Mouse (Mus musculus) kidney, embryonic 15.5 days (tissue): ENCODE data around the gene Gpr4. TPM values are rescaled to one million over a fixed set of nuclear protein-coding genes. Genes with fewer than 3 reads are reported as not detected.

Source experiments
- ATAC-seq: fragments of 200-750 bp; cut with Nextera tagmentation; replicated peaks from 2 replicates; pipeline ENCODE4 v1.8.0; 2017; ENCODE audit warnings: moderate TSS enrichment; ENCODE audit not compliant: low FRiP score
- H3K27ac ChIP-seq: fragments of 300-500 bp; sonication (generic); 2 replicates; pipeline ENCODE4 v1.5.1; 2015; ENCODE audit warnings: mild to moderate bottlenecking, inconsistent platforms
- H3K27me3 ChIP-seq: fragments of 300-500 bp; sonication (generic); 2 replicates; pipeline ENCODE4 v1.6.1; 2015; ENCODE audit warnings: inconsistent platforms
- H3K36me3 ChIP-seq: fragments of 300-500 bp; sonication (generic); 2 replicates; pipeline ENCODE4 v1.6.1; 2015; ENCODE audit warnings: inconsistent platforms
- H3K4me1 ChIP-seq: fragments of 300-500 bp; sonication (generic); 2 replicates; pipeline ENCODE4 v1.6.1; 2015; ENCODE audit warnings: inconsistent platforms
- H3K4me2 ChIP-seq: fragments of 300-500 bp; sonication (generic); 2 replicates; pipeline ENCODE4 v1.6.1; 2015; ENCODE audit warnings: moderate library complexity, mild to moderate bottlenecking, inconsistent platforms
- H3K4me3 ChIP-seq: fragments of 300-500 bp; sonication (generic); replicated peaks from 2 replicates; pipeline ENCODE4 v1.5.1; 2015; ENCODE audit warnings: mild to moderate bottlenecking, inconsistent platforms
- H3K9ac ChIP-seq: fragments of 300-500 bp; sonication (generic); 2 replicates; pipeline ENCODE4 v1.6.1; 2015; ENCODE audit warnings: mild to moderate bottlenecking, inconsistent platforms
- H3K9me3 ChIP-seq: fragments of 300-500 bp; sonication (generic); replicated peaks from 2 replicates; pipeline ENCODE4 v1.6.1; 2016; ENCODE audit warnings: inconsistent platforms
- WGBS: fragments of 180-500 bp; shearing (Covaris S2); methylation state at CpG from one replicate; pipeline ENCODE4 v1.1.7; 2015; ENCODE audit warnings: mixed read lengths; 5-methylcytosine and 5-hydroxymethylcytosine counted together
- polyA plus RNA-seq: library from polyadenylated mRNA; unstranded; fragments of >200 nt; fragmentation: Nextera tagmentation; extraction: Ambion mirVana; gene quantifications from 2 replicates; pipeline ENCODE4 v1.2.1, GENCODE M21; 2015

The Gpr4 gene
- polyA plus RNA-seq, 1 experiment from 2014 or later = 3.3 TPM

- Histone ChIP-seq H3K9me3 (peaks cover 5% of the 10 kb centered on the region; the same call in 1 of the 2 replicates), H3K9ac (no peak within 1 kb of the TSS), H3K27ac (no peak within 1 kb of the TSS), H3K36me3 (no peaks in the 10 kb centered on the region), H3K4me1 (peaks cover 59% of the 10 kb centered on the region), H3K27me3 (peaks cover 66% of the 10 kb centered on the region), H3K4me2 (peak within 1 kb of the TSS; percentile 49), H3K4me3 (peak within 1 kb of the TSS; percentile 30)
- WGBS = 2% methylated on average over 30 of the region's 30 CpGs
- ATAC-seq = no peak; the same call in 1 of the 2 replicates
Observed at GRCm38 (mm10) chr7:19175708-19176515, 36.4 kb upstream of the Gpr4 start, which contains the start of gene Eml2. Gene Eml2, plus strand, starts transcription at chr7:19176421.

DNA sequence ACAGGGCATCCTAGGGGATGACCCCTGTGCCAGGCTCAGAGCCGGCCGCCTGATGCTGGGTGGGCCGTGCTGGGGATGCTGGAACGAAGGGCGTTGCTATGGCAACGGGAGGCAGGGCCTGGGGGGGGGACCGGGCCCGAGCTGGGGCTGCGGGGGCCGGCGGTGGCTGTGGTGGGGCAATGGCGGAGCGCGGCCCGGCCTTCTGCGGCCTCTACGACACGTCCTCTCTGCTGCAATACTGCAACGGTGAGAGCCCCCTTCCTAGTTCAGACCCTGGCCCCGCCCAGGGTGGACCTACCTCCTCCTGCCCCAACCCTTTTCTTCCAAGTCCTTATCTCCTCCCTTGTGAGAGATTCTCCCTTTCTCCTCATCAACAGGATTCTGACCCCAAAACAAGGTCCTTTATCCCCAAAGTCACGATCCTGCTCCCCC, 35.8 kb upstream of the Gpr4 start:
- Histone ChIP-seq H3K27ac (no peak overlapping the region), H3K4me2 (peak overlapping the region; percentile 49), H3K36me3 (no peaks in the 10 kb centered on the region), H3K9ac (no peak overlapping the region), H3K9me3 (peaks cover 5% of the 10 kb centered on the region; the same call in 1 of the 2 replicates), H3K4me3 (peak overlapping the region; percentile 30), H3K27me3 (peaks cover 66% of the 10 kb centered on the region), H3K4me1 (peaks cover 63% of the 10 kb centered on the region)
- ATAC-seq = no peak
- 6% methylated on average over 19 of the region's 21 CpGs for WGBS

DNA sequence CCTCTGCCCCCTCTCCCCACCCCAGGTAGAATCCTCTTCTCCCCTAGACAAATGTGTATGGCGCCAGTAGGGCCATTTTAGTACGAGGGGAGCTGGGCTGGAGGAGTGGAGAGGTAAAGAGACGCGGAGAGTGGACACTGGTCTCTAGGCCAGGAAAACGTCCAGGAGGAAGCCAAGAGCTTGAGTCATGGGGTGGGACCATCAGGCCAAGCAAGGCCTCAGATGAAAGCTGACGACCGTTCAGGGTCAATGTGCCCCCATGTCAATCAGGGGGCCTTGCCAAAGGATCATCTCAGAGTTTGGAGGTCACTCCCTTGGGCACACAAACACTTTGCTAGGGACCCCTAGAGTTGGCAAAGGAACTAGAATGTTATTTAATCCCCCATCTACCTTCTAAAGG, 35.1 kb upstream of the Gpr4 start:
- Histone ChIP-seq H3K36me3 (no peaks in the 10 kb centered on the region), H3K9me3 (peaks cover 5% of the 10 kb centered on the region; the same call in 1 of the 2 replicates), H3K4me2 (no peak overlapping the region), H3K27me3 (peaks cover 66% of the 10 kb centered on the region), H3K4me3 (no peak overlapping the region), H3K27ac (no peak overlapping the region), H3K4me1 (peaks cover 63% of the 10 kb centered on the region), H3K9ac (no peak overlapping the region)
- no peak for ATAC-seq
- 66% methylated on average over 7 of the region's 7 CpGs for WGBS

DNA sequence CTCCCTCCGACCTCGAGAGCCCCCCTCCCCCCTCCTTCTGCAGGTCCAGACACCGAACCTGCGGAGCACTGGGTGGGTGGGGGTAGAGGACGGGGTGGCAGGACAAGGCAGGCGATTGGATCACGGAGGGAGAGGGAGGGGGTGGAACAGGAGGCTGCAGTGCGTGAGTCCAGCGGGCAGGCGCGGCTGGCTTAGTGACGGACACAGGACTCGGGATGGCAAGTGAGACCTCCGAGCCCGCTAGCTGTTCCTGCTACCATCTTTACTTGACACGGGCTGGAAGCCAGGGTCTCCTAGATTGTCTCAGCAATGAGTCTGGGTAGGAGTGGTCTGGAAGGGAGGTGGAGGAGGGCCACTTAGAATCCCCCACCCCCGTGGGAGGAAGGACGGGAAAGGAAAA, 34.3 kb upstream of the Gpr4 start:
- no peaks in the 10 kb centered on the region for H3K36me3 ChIP-seq
- peak overlapping the region; percentile 59 for H3K4me2 ChIP-seq

DNA sequence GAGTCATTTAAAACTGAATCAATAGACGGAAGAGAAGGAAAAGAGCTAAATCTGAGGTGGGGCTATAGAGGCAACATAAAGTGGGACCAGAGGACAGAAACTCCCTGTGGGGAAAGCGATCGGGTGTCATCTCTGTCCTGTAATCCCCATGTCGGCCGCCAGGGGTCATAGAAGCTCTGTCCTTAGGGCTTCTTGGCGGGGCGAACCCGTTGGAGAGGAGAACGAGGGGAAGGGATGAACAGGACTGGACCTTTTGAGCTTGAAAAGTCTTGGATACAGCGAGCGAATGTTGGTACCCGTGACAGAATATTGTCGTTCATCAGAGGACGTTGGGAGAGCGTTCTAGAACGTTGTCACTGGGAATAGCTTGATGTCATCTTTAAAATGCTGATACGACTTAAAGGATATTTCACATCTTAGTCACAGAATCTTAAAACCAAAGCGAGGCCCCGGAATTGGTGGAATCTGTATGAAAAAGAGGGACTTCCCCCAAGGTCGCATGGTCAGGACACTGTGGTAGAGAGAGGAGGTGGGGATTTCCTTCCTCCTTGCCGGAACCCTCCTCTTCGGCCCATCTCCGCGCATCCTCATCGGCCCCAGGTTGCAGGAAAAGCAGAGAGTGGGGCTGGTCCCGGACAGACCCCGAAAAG, 33.8 kb upstream of the Gpr4 start:
- peaks cover 62% of the 10 kb centered on the region for H3K27me3 ChIP-seq
- ATAC-seq = no peak

More for the DNA sequence above, 34.3 kb upstream of the Gpr4 start:
- H3K9ac ChIP-seq = no peak overlapping the region
- WGBS = 19% methylated on average over 16 of the region's 18 CpGs
- peaks cover 66% of the 10 kb centered on the region for H3K27me3 ChIP-seq
- peaks cover 60% of the 10 kb centered on the region for H3K4me1 ChIP-seq
- peak overlapping the region; percentile 29; the same call in 1 of the 2 replicates for H3K4me3 ChIP-seq
- H3K9me3 ChIP-seq = peaks cover 5% of the 10 kb centered on the region; the same call in 1 of the 2 replicates
- no peak for ATAC-seq
- H3K27ac ChIP-seq = no peak overlapping the region

DNA sequence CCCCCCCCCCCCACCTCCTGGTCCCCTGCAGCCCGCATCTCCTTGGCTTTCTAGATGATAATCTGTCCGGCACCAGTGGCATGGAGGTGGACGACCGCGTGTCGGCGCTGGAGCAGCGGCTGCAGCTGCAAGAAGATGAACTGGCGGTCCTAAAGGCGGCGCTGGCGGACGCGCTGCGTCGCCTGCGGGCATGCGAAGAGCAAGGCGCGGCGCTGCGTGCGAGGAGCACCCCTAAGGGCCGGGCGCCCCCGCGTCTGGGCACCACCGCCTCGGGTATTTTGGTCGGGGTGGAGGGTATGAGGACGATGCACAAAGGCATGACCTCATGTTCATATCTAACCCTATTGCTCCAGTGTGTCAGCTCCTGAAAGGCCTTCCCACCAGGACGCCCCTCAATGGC, 33.2 kb upstream of the Gpr4 start:
- Histone ChIP-seq H3K27me3 (peaks cover 56% of the 10 kb centered on the region), H3K27ac (no peak overlapping the region), H3K4me2 (peak overlapping the region; percentile 59), H3K4me1 (peaks cover 64% of the 10 kb centered on the region), H3K36me3 (peaks cover 6% of the 10 kb centered on the region; the same call in 1 of the 2 replicates), H3K9me3 (peaks cover 5% of the 10 kb centered on the region; the same call in 1 of the 2 replicates), H3K9ac (peak overlapping the region; percentile 7; the same call in 1 of the 2 replicates), H3K4me3 (peak overlapping the region; percentile 29)
- under 1% methylated on average over 31 of the region's 32 CpGs for WGBS
- ATAC-seq = 0 out of 2 replicates have a peak, but pooled peaks have one; percentile 9

More for the DNA sequence above, 33.8 kb upstream of the Gpr4 start:
- H3K27ac ChIP-seq = no peak overlapping the region
- H3K4me1 ChIP-seq = peaks cover 60% of the 10 kb centered on the region
- peaks cover 2% of the 10 kb centered on the region; the same call in 1 of the 2 replicates for H3K36me3 ChIP-seq
- 9% methylated on average over 27 of the region's 27 CpGs for WGBS
- H3K9me3 ChIP-seq = peaks cover 5% of the 10 kb centered on the region; the same call in 1 of the 2 replicates
- peak overlapping the region; percentile 59 for H3K4me2 ChIP-seq
- no peak overlapping the region for H3K9ac ChIP-seq
- peak overlapping the region; percentile 29 for H3K4me3 ChIP-seq

DNA sequence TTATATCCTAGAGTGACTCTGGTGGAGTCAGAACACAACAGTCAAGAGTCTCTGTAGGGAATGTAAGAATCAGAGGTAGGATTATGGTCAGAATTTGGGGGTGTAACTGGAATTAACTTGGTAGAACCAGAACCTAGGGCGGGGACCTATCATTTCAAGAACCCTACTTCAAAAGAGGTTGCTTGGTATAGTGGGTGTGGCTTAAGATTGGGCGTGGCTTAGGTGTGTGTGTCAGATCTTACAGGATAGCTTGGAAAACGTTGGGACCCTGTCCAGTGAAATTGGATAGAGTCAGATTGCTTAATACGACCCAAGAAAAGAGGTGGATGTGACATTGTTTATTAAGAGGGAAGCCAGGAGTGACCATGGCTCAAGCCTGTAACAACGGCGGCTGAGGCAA, 32.4 kb upstream of the Gpr4 start:
- Histone ChIP-seq H3K27me3 (peaks cover 52% of the 10 kb centered on the region), H3K9ac (no peak overlapping the region), H3K4me3 (peak overlapping the region; percentile 29), H3K36me3 (peaks cover 6% of the 10 kb centered on the region; the same call in 1 of the 2 replicates), H3K9me3 (peaks cover 5% of the 10 kb centered on the region; the same call in 1 of the 2 replicates), H3K4me1 (peaks cover 71% of the 10 kb centered on the region), H3K27ac (no peak overlapping the region), H3K4me2 (peak overlapping the region; percentile 59)
- 39% methylated on average over 6 of the region's 6 CpGs for WGBS
- ATAC-seq = no peak

DNA sequence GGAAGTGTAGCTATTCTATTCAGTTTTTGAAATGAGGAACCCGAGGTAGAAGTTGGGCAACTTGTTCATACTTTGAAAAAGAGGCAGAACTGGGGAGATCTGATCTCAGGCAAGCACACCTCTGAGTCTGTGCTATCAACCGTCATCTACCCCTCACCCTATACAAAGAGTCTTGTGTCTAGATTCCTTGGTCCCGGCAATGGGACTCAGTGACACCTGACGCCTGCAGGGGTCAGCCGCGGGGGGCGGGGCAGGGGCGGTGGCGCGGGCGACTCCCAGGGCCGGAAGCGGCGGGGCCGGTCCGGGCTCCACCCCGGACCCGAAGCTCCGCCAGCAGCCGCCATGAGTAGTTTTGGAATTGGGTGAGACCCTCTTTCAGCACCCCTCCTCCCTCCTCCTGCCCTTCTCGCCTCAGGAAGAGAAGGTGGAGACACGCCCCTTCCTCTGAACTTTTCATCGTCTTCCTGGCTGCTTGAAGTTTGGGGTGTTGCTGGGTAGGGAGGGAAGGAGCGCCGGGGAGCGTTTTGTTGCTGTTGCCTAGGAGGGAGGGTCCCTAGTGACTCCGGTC, 31.4 kb upstream of the Gpr4 start:
- Histone ChIP-seq H3K4me2 (peak overlapping the region; percentile 80), H3K9me3 (peaks cover 5% of the 10 kb centered on the region; the same call in 1 of the 2 replicates), H3K27ac (peak overlapping the region; percentile 73; the same call in 1 of the 2 replicates), H3K9ac (peak overlapping the region; percentile 62), H3K4me1 (peaks cover 72% of the 10 kb centered on the region), H3K36me3 (peaks cover 7% of the 10 kb centered on the region; the same call in 1 of the 2 replicates), H3K27me3 (peaks cover 44% of the 10 kb centered on the region), H3K4me3 (peak overlapping the region; percentile 70)
- ATAC-seq = peak; percentile 65
- 1% methylated on average over 27 of the region's 27 CpGs for WGBS

- peaks cover 49% of the 10 kb centered on the region for H3K4me1 ChIP-seq
- no peak overlapping the region for H3K4me2 ChIP-seq
- H3K27ac ChIP-seq = peak overlapping the region; percentile 70
- H3K27me3 ChIP-seq = peaks cover 12% of the 10 kb centered on the region
- H3K9me3 ChIP-seq = no peaks in the 10 kb centered on the region
- H3K4me3 ChIP-seq = no peak overlapping the region
- ATAC-seq = no peak
- 68% methylated on average over 2 of the region's 2 CpGs for WGBS
- no peak overlapping the region for H3K9ac ChIP-seq
- H3K36me3 ChIP-seq = peaks cover 28% of the 10 kb centered on the region
Observed at GRCm38 (mm10) chr7:19184250-19184649, 28.1 kb upstream of the Gpr4 start.

DNA sequence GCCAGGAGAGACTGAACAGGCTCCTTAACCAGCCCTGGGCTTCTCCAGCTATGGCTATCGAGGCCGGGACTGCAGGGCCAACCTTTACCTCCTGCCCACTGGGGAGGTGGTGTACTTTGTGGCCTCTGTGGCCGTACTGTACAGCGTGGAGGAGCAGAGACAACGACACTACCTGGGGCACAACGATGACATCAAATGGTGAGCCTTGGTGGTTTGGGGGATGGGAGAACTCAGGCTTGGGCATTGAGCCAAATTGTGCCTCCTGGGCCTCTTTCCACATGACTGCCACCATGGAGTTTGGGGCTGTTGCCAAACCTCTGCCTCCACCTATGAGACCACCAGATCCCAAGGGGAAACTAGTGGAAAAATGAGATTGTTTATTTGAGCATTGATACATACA, 27.6 kb upstream of the Gpr4 start:
- no peak overlapping the region for H3K4me3 ChIP-seq
- peaks cover 7% of the 10 kb centered on the region for H3K27me3 ChIP-seq
- 59% methylated on average over 6 of the region's 6 CpGs for WGBS
- peaks cover 44% of the 10 kb centered on the region for H3K4me1 ChIP-seq
- ATAC-seq = 0 out of 2 replicates have a peak, but pooled peaks have one; percentile 23
- H3K9me3 ChIP-seq = no peaks in the 10 kb centered on the region
- H3K4me2 ChIP-seq = no peak overlapping the region
- H3K9ac ChIP-seq = no peak overlapping the region
- H3K36me3 ChIP-seq = peaks cover 30% of the 10 kb centered on the region
- peak overlapping the region; percentile 70 for H3K27ac ChIP-seq

- ATAC-seq = no peak
- no peak overlapping the region for H3K4me2 ChIP-seq
- H3K9me3 ChIP-seq = peaks cover 4% of the 10 kb centered on the region; the same call in 1 of the 2 replicates
- H3K4me3 ChIP-seq = no peak overlapping the region
- H3K27me3 ChIP-seq = no peaks in the 10 kb centered on the region
- peaks cover 80% of the 10 kb centered on the region for H3K36me3 ChIP-seq
- no peak overlapping the region for H3K9ac ChIP-seq
- no peak overlapping the region for H3K27ac ChIP-seq
- WGBS = 95% methylated on average over 4 of the region's 4 CpGs
- H3K4me1 ChIP-seq = no peaks in the 10 kb centered on the region
Observed at GRCm38 (mm10) chr7:19194676-19195075, 17.7 kb upstream of the Gpr4 start.
